Mouse (Mus musculus) cortical plate, adult 2 months (tissue): ENCODE data around the gene Prdm1. TPM values are rescaled to one million over a fixed set of nuclear protein-coding genes. Genes with fewer than 3 reads are reported as not detected.

Experiments used
- H3K27ac ChIP-seq: fragments of 200-500 bp; 2 replicates; pipeline ENCODE4 v1.5.1; 2012; ENCODE audit warnings: low read length, control low read depth, inconsistent platforms; ENCODE audit not compliant: insufficient read depth
- H3K4me1 ChIP-seq: fragments of 200-500 bp; 2 replicates; pipeline ENCODE4 v1.6.1; 2011; ENCODE audit warnings: low read length; ENCODE audit not compliant: control insufficient read depth, insufficient read depth
- H3K4me3 ChIP-seq: fragments of 200-500 bp; 2 replicates; pipeline ENCODE4 v1.5.1; 2011; ENCODE audit warnings: mild to moderate bottlenecking, low read length, control low read depth; ENCODE audit not compliant: insufficient read depth
- CTCF ChIP-seq: fragments of 200-500 bp; IDR thresholded peaks from 2 replicates; pipeline ENCODE4 v1.5.1; 2011; ENCODE audit warnings: mild to moderate bottlenecking, control low read depth, low read length; ENCODE audit not compliant: insufficient read depth; ENCODE audit errors: extremely low read depth
- POLR2A ChIP-seq: fragments of 200-500 bp; IDR thresholded peaks from 2 replicates; pipeline ENCODE4 v1.6.1; 2011; ENCODE audit warnings: mild to moderate bottlenecking, low read length, control low read depth; ENCODE audit not compliant: insufficient read depth; ENCODE audit errors: extremely low read depth
- polyA plus RNA-seq: library from polyadenylated mRNA; depleted of rRNA; stranded (reverse); fragments of >200 nt; gene quantifications from 2 replicates; pipeline ENCODE4 v1.2.3, GENCODE M21; 2012

The Prdm1 gene
- polyA plus RNA-seq, 1 experiment = 0.58 TPM

- H3K4me3 ChIP-seq = peak overlapping the region; percentile 37; the same call in 1 of the 2 replicates
- no peak overlapping the region for H3K27ac ChIP-seq
- H3K4me1 ChIP-seq = no peaks in the 10 kb centered on the region
- TF ChIP-seq CTCF (no peak), POLR2A (no peak)
Measured at GRCm38 (mm10) chr10:44459321-44460000, 68.8 kb downstream of the Prdm1 start.

GRCm38 (mm10) chr10:44458534-44459315 lies 69.6 kb downstream of the Prdm1 start:
- no peak for TF ChIP-seq POLR2A
- no peak for TF ChIP-seq CTCF
- H3K27ac ChIP-seq = peak overlapping the region; percentile 76; the same call in 1 of the 2 replicates
- H3K4me3 ChIP-seq = peak overlapping the region; percentile 37
- no peaks in the 10 kb centered on the region for H3K4me1 ChIP-seq

- Histone ChIP-seq H3K4me1 (no peaks in the 10 kb centered on the region), H3K27ac (no peak overlapping the region), H3K4me3 (peak overlapping the region; percentile 37)
- TF ChIP-seq CTCF (no peak), POLR2A (no peak)
Measured at GRCm38 (mm10) chr10:44457791-44458533, 70.3 kb downstream of the Prdm1 start.

- TF ChIP-seq CTCF = no peak
- 0 out of 2 replicates have a peak overlapping the region, but pooled peaks have one; percentile 13 for H3K4me3 ChIP-seq
Measured at GRCm38 (mm10) chr10:44456757-44457595, 71.3 kb downstream of the Prdm1 start.

GRCm38 (mm10) chr10:44454753-44455152 lies 73.5 kb downstream of the Prdm1 start:
- no peak overlapping the region for H3K27ac ChIP-seq
- H3K4me1 ChIP-seq = no peaks in the 10 kb centered on the region
- TF ChIP-seq POLR2A = no peak
- peak; percentile 18; the same call in 1 of the 2 replicates for TF ChIP-seq CTCF
- no peak overlapping the region for H3K4me3 ChIP-seq

More at GRCm38 (mm10) chr10:44456757-44457595, 71.3 kb downstream of the Prdm1 start:
- Histone ChIP-seq H3K27ac (no peak overlapping the region), H3K4me1 (no peaks in the 10 kb centered on the region)

GRCm38 (mm10) chr10:44454111-44454510 lies 74.2 kb downstream of the Prdm1 start:
- Histone ChIP-seq H3K4me1 (no peaks in the 10 kb centered on the region), H3K27ac (no peak overlapping the region), H3K4me3 (no peak overlapping the region)
- TF ChIP-seq POLR2A (no peak), CTCF (no peak)

- H3K4me1 ChIP-seq = no peaks in the 10 kb centered on the region
- no peak overlapping the region for H3K27ac ChIP-seq
- TF ChIP-seq CTCF = no peak
- TF ChIP-seq POLR2A = no peak
- H3K4me3 ChIP-seq = no peak overlapping the region
Measured at GRCm38 (mm10) chr10:44450835-44451234, 77.5 kb downstream of the Prdm1 start.

GRCm38 (mm10) chr10:44450108-44450507 lies 78.2 kb downstream of the Prdm1 start:
- Histone ChIP-seq H3K27ac (no peak overlapping the region), H3K4me1 (no peaks in the 10 kb centered on the region), H3K4me3 (no peak overlapping the region)
- TF ChIP-seq POLR2A (no peak), CTCF (no peak)

GRCm38 (mm10) chr10:44449666-44450065 lies 78.6 kb downstream of the Prdm1 start:
- H3K27ac ChIP-seq = no peak overlapping the region
- no peak overlapping the region for H3K4me3 ChIP-seq
- H3K4me1 ChIP-seq = 0 out of 2 replicates have a peak, but pooled peaks cover 2% of the 10 kb centered on the region
- TF ChIP-seq POLR2A = no peak
- TF ChIP-seq CTCF = no peak
